Mouse (Mus musculus) erythroblast, embryonic 14.5 days (primary cell): ENCODE results near the gene E2f4.

ENCODE experiments used
- GATA1 ChIP-seq: IDR thresholded peaks from 2 replicates; pipeline ENCODE4 v1.6.1; 2012; ENCODE audit warnings: low read length, inconsistent platforms, mixed read lengths
- TAL1 ChIP-seq: IDR thresholded peaks from 3 replicates; pipeline ENCODE4 v1.6.1; 2012; ENCODE audit warnings: low read length, inconsistent platforms, mixed read lengths

GRCm38 (mm10) chr8:105354549-105354948, 57.1 kb downstream of the E2f4 start:
- TF ChIP-seq GATA1 (no peak), TAL1 (no peak)
